Mouse (Mus musculus) hindbrain, embryonic 11.5 days (tissue): ENCODE results near the gene Slc25a10. TPM values are rescaled to one million over a fixed set of nuclear protein-coding genes. Genes with fewer than 3 reads are reported as not detected.

ENCODE experiments used
- ATAC-seq: fragments of 200-750 bp; cut with Nextera tagmentation; 2 replicates; pipeline ENCODE4 v1.8.0; 2017; ENCODE audit warnings: mild to moderate bottlenecking, moderate TSS enrichment, moderate library complexity; ENCODE audit not compliant: low FRiP score
- DNase-seq: peaks from one replicate; pipeline ENCODE4 v3.0.0-alpha.2; 2015; ENCODE audit warnings: low spot score
- H3K27ac ChIP-seq: fragments of 300-500 bp; sonication (generic); 2 replicates; pipeline ENCODE4 v1.5.1; 2014; ENCODE audit warnings: mild to moderate bottlenecking, low read depth, low read length
- H3K27me3 ChIP-seq: fragments of 300-500 bp; sonication (generic); 2 replicates; pipeline ENCODE4 v1.6.1; 2014; ENCODE audit warnings: mild to moderate bottlenecking, low read length, moderate library complexity, mixed read lengths; ENCODE audit not compliant: control insufficient read depth, insufficient read depth
- H3K36me3 ChIP-seq: fragments of 300-500 bp; sonication (generic); 2 replicates; pipeline ENCODE4 v1.6.1; 2014; ENCODE audit warnings: mild to moderate bottlenecking, low read length, moderate library complexity, mixed read lengths; ENCODE audit not compliant: control insufficient read depth, insufficient read depth
- H3K4me1 ChIP-seq: fragments of 300-500 bp; sonication (generic); replicated peaks from 2 replicates; pipeline ENCODE4 v1.6.1; 2014; ENCODE audit warnings: low read length, mixed read lengths; ENCODE audit not compliant: control insufficient read depth, insufficient read depth
- H3K4me2 ChIP-seq: fragments of 300-500 bp; sonication (generic); replicated peaks from 2 replicates; pipeline ENCODE4 v1.6.1; 2014; ENCODE audit warnings: mild to moderate bottlenecking, low read depth, low read length
- H3K4me3 ChIP-seq: fragments of 300-500 bp; sonication (generic); 2 replicates; pipeline ENCODE4 v1.5.1; 2014; ENCODE audit warnings: low read depth, low read length
- H3K9ac ChIP-seq: fragments of 300-500 bp; sonication (generic); 2 replicates; pipeline ENCODE4 v1.6.1; 2014; ENCODE audit warnings: low read depth, low read length
- H3K9me3 ChIP-seq: fragments of 300-500 bp; sonication (generic); 2 replicates; pipeline ENCODE4 v1.6.1; 2016; ENCODE audit warnings: low read length; ENCODE audit not compliant: control insufficient read depth
- WGBS: fragments of 180-500 bp; shearing (Covaris S2); extraction: QIAGEN DNeasy Blood & Tissue Kit; methylation state at CpG from one replicate; pipeline ENCODE4 v1.1.7; 2014; 5-methylcytosine and 5-hydroxymethylcytosine counted together
- polyA plus RNA-seq: library from polyadenylated mRNA; unstranded; fragments of >200 nt; fragmentation: Nextera tagmentation; extraction: Ambion mirVana; gene quantifications from 2 replicates; pipeline ENCODE4 v1.2.1, GENCODE M21; 2014

Slc25a10 gene
- polyA plus RNA-seq, 1 experiment from 2014 or later, result 35.4 TPM

GRCm38 (mm10) chr11:120455413-120455812, 36.2 kb upstream of the Slc25a10 start:
- DNase-seq, result no peak
- Histone ChIP-seq H3K9me3 (no peaks in the 10 kb centered on the region), H3K4me1 (no peaks in the 10 kb centered on the region; the same call in 1 of the 2 replicates), H3K4me2 (no peak overlapping the region), H3K27me3 (no peaks in the 10 kb centered on the region), H3K4me3 (no peak overlapping the region), H3K36me3 (no peaks in the 10 kb centered on the region), H3K9ac (no peak overlapping the region), H3K27ac (no peak overlapping the region)
- no peak for ATAC-seq
- WGBS, result 91% methylated on average over 7 of the region's 7 CpGs

GRCm38 (mm10) chr11:120457370-120457769, 34.3 kb upstream of the Slc25a10 start:
- H3K27ac ChIP-seq, result peak overlapping the region; percentile 63
- peak overlapping the region; percentile 92 for H3K4me2 ChIP-seq
- no peaks in the 10 kb centered on the region; the same call in 1 of the 2 replicates for H3K4me1 ChIP-seq
- no peaks in the 10 kb centered on the region for H3K27me3 ChIP-seq
- no peaks in the 10 kb centered on the region for H3K9me3 ChIP-seq
- WGBS, result 38% methylated on average over 14 of the region's 14 CpGs
- peak overlapping the region; percentile 93 for H3K9ac ChIP-seq
- H3K4me3 ChIP-seq, result peak overlapping the region; percentile 91
- DNase-seq (no peak), ATAC-seq (no peak)
- no peaks in the 10 kb centered on the region for H3K36me3 ChIP-seq

GRCm38 (mm10) chr11:120457772-120458751, 33.6 kb upstream of the Slc25a10 start, which contains the start of the genes Oxld1 and Ccdc137:
Gene Oxld1 (minus strand): TSS chr11:120458068.
Gene Ccdc137 (plus strand): TSS chr11:120458115.
- DNase-seq, result peak; percentile 86
- 5% methylated on average over 62 of the region's 62 CpGs for WGBS
- ATAC-seq, result peak; percentile 86
- no peaks in the 10 kb centered on the region for H3K36me3 ChIP-seq
- H3K4me2 ChIP-seq, result peak within 1 kb of the TSS; percentile 92
- H3K27ac ChIP-seq, result peak within 1 kb of the TSS; percentile 63
- no peaks in the 10 kb centered on the region; the same call in 1 of the 2 replicates for H3K4me1 ChIP-seq
- H3K4me3 ChIP-seq, result peak within 1 kb of the TSS; percentile 91
- H3K9ac ChIP-seq, result peak within 1 kb of the TSS; percentile 93
- H3K9me3 ChIP-seq, result no peaks in the 10 kb centered on the region
- H3K27me3 ChIP-seq, result no peaks in the 10 kb centered on the region

GRCm38 (mm10) chr11:120458847-120459597, 32.6 kb upstream of the Slc25a10 start:
- no peaks in the 10 kb centered on the region for H3K36me3 ChIP-seq
- 76% methylated on average over 6 of the region's 6 CpGs for WGBS
- H3K9me3 ChIP-seq, result no peaks in the 10 kb centered on the region
- no peaks in the 10 kb centered on the region for H3K27me3 ChIP-seq
- H3K4me1 ChIP-seq, result no peaks in the 10 kb centered on the region; the same call in 1 of the 2 replicates
- ATAC-seq (no peak), DNase-seq (peak; percentile 14)
- peak overlapping the region; percentile 93; the same call in 1 of the 2 replicates for H3K9ac ChIP-seq
- H3K4me3 ChIP-seq, result peak overlapping the region; percentile 91
- peak overlapping the region; percentile 92 for H3K4me2 ChIP-seq
- no peak overlapping the region for H3K27ac ChIP-seq

GRCm38 (mm10) chr11:120463536-120463935, 28.1 kb upstream of the Slc25a10 start:
- Histone ChIP-seq H3K9me3 (no peaks in the 10 kb centered on the region), H3K36me3 (no peaks in the 10 kb centered on the region), H3K27ac (no peak overlapping the region), H3K27me3 (no peaks in the 10 kb centered on the region), H3K4me1 (peaks cover 7% of the 10 kb centered on the region; the same call in 1 of the 2 replicates), H3K4me2 (no peak overlapping the region), H3K4me3 (no peak overlapping the region), H3K9ac (no peak overlapping the region)
- no peak for DNase-seq
- WGBS, result 94% methylated on average over 2 of the region's 2 CpGs
- no peak for ATAC-seq

- no peak for ATAC-seq
- H3K36me3 ChIP-seq, result no peaks in the 10 kb centered on the region
- no peaks in the 10 kb centered on the region for H3K27me3 ChIP-seq
- H3K9me3 ChIP-seq, result no peaks in the 10 kb centered on the region
- DNase-seq, result no peak
- 87% methylated on average over 5 of the region's 5 CpGs for WGBS
- no peak overlapping the region for H3K4me3 ChIP-seq
- H3K4me1 ChIP-seq, result peaks cover 9% of the 10 kb centered on the region; the same call in 1 of the 2 replicates
- no peak overlapping the region for H3K4me2 ChIP-seq
- no peak overlapping the region for H3K9ac ChIP-seq
- H3K27ac ChIP-seq, result no peak overlapping the region
Measured at GRCm38 (mm10) chr11:120464365-120464764, 27.3 kb upstream of the Slc25a10 start.

- Histone ChIP-seq H3K4me2 (no peak overlapping the region), H3K9me3 (no peaks in the 10 kb centered on the region), H3K36me3 (0 out of 2 replicates have a peak, but pooled peaks cover 6% of the 10 kb centered on the region), H3K9ac (no peak overlapping the region), H3K27ac (no peak overlapping the region), H3K4me3 (no peak overlapping the region), H3K27me3 (no peaks in the 10 kb centered on the region), H3K4me1 (peaks cover 9% of the 10 kb centered on the region; the same call in 1 of the 2 replicates)
- DNase-seq (no peak), ATAC-seq (no peak)
- WGBS, result 93% methylated on average over 4 of the region's 4 CpGs
Measured at GRCm38 (mm10) chr11:120465521-120465920, 26.1 kb upstream of the Slc25a10 start.

GRCm38 (mm10) chr11:120467051-120467735, 24.4 kb upstream of the Slc25a10 start, which contains the start of gene Arl16:
Gene Arl16 (minus strand): TSS chr11:120467607.
- H3K4me2 ChIP-seq, result peak within 1 kb of the TSS; percentile 95
- H3K9ac ChIP-seq, result peak within 1 kb of the TSS; percentile 89
- H3K9me3 ChIP-seq, result no peaks in the 10 kb centered on the region
- ATAC-seq, result peak; percentile 100
- peaks cover 14% of the 10 kb centered on the region for H3K36me3 ChIP-seq
- WGBS, result under 1% methylated on average over 54 of the region's 54 CpGs
- peak; percentile 99 for DNase-seq
- H3K4me1 ChIP-seq, result peaks cover 9% of the 10 kb centered on the region; the same call in 1 of the 2 replicates
- H3K27me3 ChIP-seq, result no peaks in the 10 kb centered on the region
- peak within 1 kb of the TSS; percentile 84 for H3K27ac ChIP-seq
- peak within 1 kb of the TSS; percentile 93 for H3K4me3 ChIP-seq
